Mouse (Mus musculus) G1E (cell line): Measurements from ENCODE around the gene Zfp598.

ENCODE experiments used
- CTCF ChIP-seq: IDR thresholded peaks from 2 replicates; pipeline ENCODE4 v1.5.1; 2012; ENCODE audit warnings: low read depth, low read length, inconsistent platforms, mixed read lengths
- GATA2 ChIP-seq: IDR thresholded peaks from 2 replicates; pipeline ENCODE4 v1.6.1; 2012; ENCODE audit warnings: low read depth, low read length, inconsistent platforms, borderline replicate concordance

DNA sequence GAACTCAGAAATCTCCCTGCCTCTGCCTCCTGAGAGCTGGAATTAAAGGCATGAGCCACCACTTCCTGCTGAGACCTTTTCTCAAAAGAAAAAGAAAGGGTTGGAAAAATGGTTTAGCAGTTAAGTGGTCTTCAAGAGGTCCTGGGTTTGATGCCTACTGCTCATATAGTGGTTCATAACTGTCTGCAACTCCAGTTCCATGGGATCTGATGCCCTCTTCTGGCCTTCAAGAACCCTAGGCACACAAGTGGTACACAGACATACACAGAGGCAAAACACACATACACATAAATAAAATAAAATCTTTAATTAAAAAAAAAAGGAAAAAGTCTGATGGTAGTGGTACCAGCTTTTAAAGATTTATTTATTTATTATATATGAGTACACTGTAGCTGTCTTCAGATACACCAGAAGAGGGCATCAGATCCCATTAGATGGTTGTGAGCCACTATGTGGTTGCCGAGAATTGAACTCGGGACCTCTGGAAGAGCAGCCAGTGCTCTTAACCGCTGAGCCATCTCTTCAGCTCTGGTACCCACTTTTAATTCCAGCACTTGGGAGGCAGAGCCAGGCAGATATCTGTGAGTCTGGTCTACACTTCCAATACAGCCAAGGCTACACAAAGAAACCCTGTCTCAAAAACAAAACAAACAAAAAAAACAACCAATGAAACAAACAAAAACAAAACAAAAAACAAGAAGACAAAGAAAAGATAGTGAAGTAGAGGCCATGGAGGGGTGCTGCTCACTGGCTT lies 56.3 kb downstream of the Zfp598 start:
- TF ChIP-seq CTCF (no peak; the same call in 1 of the 2 replicates), GATA2 (no peak)
